Mouse (Mus musculus): ENCODE data around the gene Rp2. TPM values are rescaled to one million over a fixed set of nuclear protein-coding genes. Genes with fewer than 3 reads are reported as not detected.
"Not testable (repeated sequence)": the region's sequence is repeated elsewhere in the genome, so short reads cannot be mapped to it uniquely, and the experiment has no call there.

Gene Rp2
- polyA plus RNA-seq, 1 experiment from 2014 or later, result 20.7 TPM

GRCm38 (mm10) chrX:20391964-20392363 is 27.7 kb downstream of the Rp2 start:
- not testable (repeated sequence) for ATAC-seq (ENCODE audit: insufficient number of reproducible peaks, insufficient read depth, low FRiP score, low TSS enrichment, low read depth); H3K4me1 ChIP-seq
- 91% methylated on average over 9 of the region's 9 CpGs for WGBS

DNA sequence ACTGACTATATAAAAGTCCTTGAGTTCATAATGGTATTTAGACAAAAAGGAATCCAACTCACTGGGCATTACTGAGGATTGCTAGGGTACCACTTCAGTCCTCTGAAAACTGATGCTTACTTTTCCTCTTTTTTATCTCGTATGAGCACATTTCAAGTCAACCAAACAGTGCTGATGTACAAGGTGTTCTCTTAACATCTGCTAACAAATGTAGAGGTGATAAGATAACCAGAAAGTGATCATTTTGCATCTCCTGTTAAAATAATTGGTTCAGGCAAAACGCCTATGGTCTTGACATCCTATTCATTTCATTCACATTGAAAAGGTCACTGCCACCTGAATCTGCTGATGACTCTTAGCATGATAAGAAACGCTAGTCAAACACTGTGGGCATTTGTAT is 28.7 kb downstream of the Rp2 start:
- Histone ChIP-seq H3K27me3 (no peaks in the 10 kb centered on the region), H3K9me3 (no peaks in the 10 kb centered on the region), H3K4me1 (no peaks in the 10 kb centered on the region), H3K9ac (no peak overlapping the region), H3K4me3 (no peak overlapping the region), H3K4me2 (no peak overlapping the region), H3K36me3 (no peaks in the 10 kb centered on the region), H3K27ac (no peak overlapping the region)
- 77% methylated on average over 3 of the region's 3 CpGs for WGBS
- ATAC-seq (ENCODE audit: insufficient number of reproducible peaks, insufficient read depth, low FRiP score, low TSS enrichment, low read depth), result no peak

More at GRCm38 (mm10) chrX:20391964-20392363, 27.7 kb downstream of the Rp2 start:
- H3K4me2 ChIP-seq, H3K27me3 ChIP-seq, H3K36me3 ChIP-seq, H3K4me3 ChIP-seq, H3K9ac ChIP-seq, H3K27ac ChIP-seq, H3K9me3 ChIP-seq: not testable (repeated sequence)

DNA sequence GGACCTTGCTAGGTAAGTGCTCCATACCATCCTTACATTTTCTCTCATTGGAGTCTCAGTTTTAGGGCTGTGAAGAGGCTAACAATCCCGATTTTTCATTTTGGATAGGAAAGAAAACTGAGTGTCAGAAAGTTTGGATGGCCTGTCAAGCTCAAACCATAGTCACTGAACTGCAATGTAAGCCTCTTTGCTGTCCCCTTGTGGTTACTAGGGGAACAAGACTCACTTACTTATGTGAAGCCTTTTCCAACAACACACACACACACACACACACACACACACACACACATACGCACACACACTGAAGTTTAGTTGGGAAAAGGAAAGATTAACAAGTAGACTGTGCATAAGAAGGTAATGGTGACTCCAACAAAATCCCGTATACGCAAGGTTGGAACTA is 39.8 kb downstream of the Rp2 start:
- no peaks in the 10 kb centered on the region for H3K36me3 ChIP-seq
- H3K9me3 ChIP-seq, result no peaks in the 10 kb centered on the region
- no peak overlapping the region for H3K9ac ChIP-seq
- WGBS, result 86% methylated on average over 4 of the region's 4 CpGs
- no peak overlapping the region for H3K27ac ChIP-seq
- H3K4me2 ChIP-seq, result no peak overlapping the region
- H3K27me3 ChIP-seq, result no peaks in the 10 kb centered on the region
- H3K4me3 ChIP-seq, result no peak overlapping the region
- ATAC-seq (ENCODE audit: insufficient number of reproducible peaks, insufficient read depth, low FRiP score, low TSS enrichment, low read depth), result no peak
- H3K4me1 ChIP-seq, result no peaks in the 10 kb centered on the region

- no peaks in the 10 kb centered on the region for H3K27me3 ChIP-seq
- no peak overlapping the region for H3K9ac ChIP-seq
- H3K27ac ChIP-seq, result no peak overlapping the region
- no peaks in the 10 kb centered on the region for H3K9me3 ChIP-seq
- no peak for ATAC-seq (ENCODE audit: insufficient number of reproducible peaks, insufficient read depth, low FRiP score, low TSS enrichment, low read depth)
- no peaks in the 10 kb centered on the region for H3K4me1 ChIP-seq
- H3K4me2 ChIP-seq, result no peak overlapping the region
- H3K4me3 ChIP-seq, result no peak overlapping the region
- no peaks in the 10 kb centered on the region for H3K36me3 ChIP-seq
- 98% methylated on average over 2 of the region's 2 CpGs for WGBS
Observed at GRCm38 (mm10) chrX:20406909-20407308, 42.6 kb downstream of the Rp2 start.

DNA sequence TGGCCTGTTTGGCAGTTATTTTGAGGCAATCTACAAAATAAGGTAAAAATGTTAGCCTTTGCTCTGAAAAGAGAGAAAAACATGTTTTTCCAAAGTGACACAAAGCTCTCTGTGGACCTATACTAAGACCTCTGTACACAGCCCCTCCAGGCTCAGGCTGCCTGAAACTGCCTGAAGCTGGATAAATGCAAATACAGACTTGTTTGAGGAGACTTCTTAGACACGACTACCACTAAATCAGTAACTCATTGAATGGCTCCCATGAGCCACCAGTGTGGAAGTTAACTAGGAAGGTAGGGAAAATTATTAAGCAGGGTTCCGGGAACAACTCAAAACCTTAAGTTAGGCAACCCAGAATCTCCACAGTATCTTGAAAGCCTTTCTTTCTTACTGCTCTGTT is 43.4 kb downstream of the Rp2 start:
- no peak overlapping the region for H3K27ac ChIP-seq
- H3K9ac ChIP-seq, result no peak overlapping the region
- no peak for ATAC-seq (ENCODE audit: insufficient number of reproducible peaks, insufficient read depth, low FRiP score, low TSS enrichment, low read depth)
- no peaks in the 10 kb centered on the region for H3K9me3 ChIP-seq
- 69% methylated on average over 2 of the region's 2 CpGs for WGBS
- no peak overlapping the region for H3K4me3 ChIP-seq
- no peaks in the 10 kb centered on the region for H3K4me1 ChIP-seq
- no peaks in the 10 kb centered on the region for H3K27me3 ChIP-seq
- H3K4me2 ChIP-seq, result no peak overlapping the region
- no peaks in the 10 kb centered on the region for H3K36me3 ChIP-seq

GRCm38 (mm10) chrX:20411382-20411781 is 47.1 kb downstream of the Rp2 start:
- H3K27ac ChIP-seq, result no peak overlapping the region
- no peak overlapping the region for H3K4me2 ChIP-seq
- no peak overlapping the region for H3K9ac ChIP-seq
- no peaks in the 10 kb centered on the region for H3K36me3 ChIP-seq
- no peaks in the 10 kb centered on the region for H3K9me3 ChIP-seq
- H3K4me3 ChIP-seq, result no peak overlapping the region
- no peaks in the 10 kb centered on the region for H3K4me1 ChIP-seq
- H3K27me3 ChIP-seq, result no peaks in the 10 kb centered on the region
- ATAC-seq (ENCODE audit: insufficient number of reproducible peaks, insufficient read depth, low FRiP score, low TSS enrichment, low read depth), result no peak
- 90% methylated on average over 4 of the region's 4 CpGs for WGBS

GRCm38 (mm10) chrX:20412221-20412620 is 47.9 kb downstream of the Rp2 start:
- Histone ChIP-seq H3K4me3 (no peak overlapping the region), H3K27me3 (no peaks in the 10 kb centered on the region), H3K9me3 (no peaks in the 10 kb centered on the region), H3K36me3 (no peaks in the 10 kb centered on the region), H3K27ac (no peak overlapping the region), H3K9ac (no peak overlapping the region), H3K4me1 (no peaks in the 10 kb centered on the region), H3K4me2 (no peak overlapping the region)
- 75% methylated on average over 3 of the region's 3 CpGs for WGBS
- ATAC-seq (ENCODE audit: insufficient number of reproducible peaks, insufficient read depth, low FRiP score, low TSS enrichment, low read depth), result no peak

DNA sequence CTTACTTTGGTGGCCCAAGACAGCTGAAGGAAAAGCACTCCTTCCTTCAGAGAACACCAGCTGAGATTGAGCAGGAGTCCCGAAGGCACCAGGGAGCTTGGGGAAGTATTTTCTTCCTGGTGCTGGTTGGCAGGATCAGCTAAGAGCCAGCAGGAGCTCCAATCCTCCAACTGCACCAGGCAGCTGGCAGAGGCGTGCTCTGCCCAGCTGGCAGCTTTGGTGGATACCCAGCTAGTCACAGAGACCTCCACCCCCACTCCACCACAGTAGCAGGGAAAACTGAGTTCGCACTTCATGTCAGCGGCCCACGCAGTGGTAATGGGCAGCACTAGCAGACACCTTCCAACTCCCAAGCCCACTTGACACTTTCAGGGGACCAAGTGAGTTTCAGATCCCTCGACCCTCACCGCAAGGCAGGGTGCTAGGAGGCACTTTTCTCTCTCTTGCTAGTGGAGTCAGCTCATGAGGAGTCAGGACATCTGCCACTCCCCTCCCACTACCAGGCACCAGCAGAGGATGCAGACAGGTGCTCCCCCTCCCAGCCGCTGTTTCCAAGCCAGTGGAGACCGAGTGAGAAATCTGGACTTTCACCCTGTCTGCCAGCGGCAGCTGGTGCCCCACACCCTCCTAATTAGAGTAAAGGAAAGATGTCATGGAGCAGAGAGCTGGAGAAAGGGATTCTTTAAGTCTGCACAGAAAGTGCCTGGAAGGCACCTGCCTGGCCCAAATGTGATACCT is 50.8 kb downstream of the Rp2 start:
- Histone ChIP-seq H3K27ac (no peak overlapping the region), H3K36me3 (no peaks in the 10 kb centered on the region), H3K4me1 (no peaks in the 10 kb centered on the region), H3K9ac (no peak overlapping the region), H3K4me3 (no peak overlapping the region), H3K4me2 (no peak overlapping the region), H3K9me3 (no peaks in the 10 kb centered on the region), H3K27me3 (no peaks in the 10 kb centered on the region)
- no peak for ATAC-seq (ENCODE audit: insufficient number of reproducible peaks, insufficient read depth, low FRiP score, low TSS enrichment, low read depth)
- WGBS, result 60% methylated on average over 10 of the region's 10 CpGs

DNA sequence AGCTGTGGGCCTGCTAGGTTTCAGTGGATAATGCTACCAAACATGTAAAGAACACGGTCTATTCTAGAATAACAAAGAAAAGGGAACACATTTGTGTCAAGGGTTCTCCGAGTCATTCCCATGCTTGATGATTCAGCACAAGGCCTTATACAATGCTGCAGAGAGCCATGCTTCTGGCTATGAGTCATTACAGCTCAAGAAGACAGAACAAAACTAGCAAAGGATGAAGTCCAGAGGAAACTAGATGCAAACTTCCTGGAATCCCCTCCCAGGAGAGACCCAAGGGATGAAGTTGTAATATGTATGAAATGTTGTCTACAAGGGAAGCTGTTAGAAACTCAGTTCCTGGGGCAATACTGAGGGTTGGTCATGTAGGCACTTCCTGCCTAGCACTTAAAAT is 54.2 kb downstream of the Rp2 start:
- H3K36me3 ChIP-seq, result no peaks in the 10 kb centered on the region
- H3K4me2 ChIP-seq, result no peak overlapping the region
- H3K4me3 ChIP-seq, result no peak overlapping the region
- no peak overlapping the region for H3K9ac ChIP-seq
- ATAC-seq (ENCODE audit: insufficient number of reproducible peaks, insufficient read depth, low FRiP score, low TSS enrichment, low read depth), result no peak
- H3K9me3 ChIP-seq, result no peaks in the 10 kb centered on the region
- 87% methylated on average over 2 of the region's 2 CpGs for WGBS
- H3K27ac ChIP-seq, result no peak overlapping the region
- H3K27me3 ChIP-seq, result no peaks in the 10 kb centered on the region
- no peaks in the 10 kb centered on the region for H3K4me1 ChIP-seq

- H3K36me3 ChIP-seq, result no peaks in the 10 kb centered on the region
- no peaks in the 10 kb centered on the region for H3K4me1 ChIP-seq
- no peak overlapping the region for H3K27ac ChIP-seq
- no peak for ATAC-seq (ENCODE audit: insufficient number of reproducible peaks, insufficient read depth, low FRiP score, low TSS enrichment, low read depth)
- no peaks in the 10 kb centered on the region for H3K9me3 ChIP-seq
- H3K4me2 ChIP-seq, result no peak overlapping the region
- H3K9ac ChIP-seq, result no peak overlapping the region
- no peaks in the 10 kb centered on the region for H3K27me3 ChIP-seq
- 87% methylated on average over 4 of the region's 4 CpGs for WGBS
- H3K4me3 ChIP-seq, result no peak overlapping the region
Observed at GRCm38 (mm10) chrX:20419536-20419935, 55.3 kb downstream of the Rp2 start.

GRCm38 (mm10) chrX:20425140-20425838 is 61.0 kb downstream of the Rp2 start, which contains the start of gene Jade3:
Jade3 (plus strand) TSS chrX:20425688.
- peak within 1 kb of the TSS; percentile 73 for H3K9ac ChIP-seq
- no peaks in the 10 kb centered on the region for H3K9me3 ChIP-seq
- H3K4me3 ChIP-seq, result peak within 1 kb of the TSS; percentile 58
- peak within 1 kb of the TSS; percentile 62 for H3K4me2 ChIP-seq
- no peaks in the 10 kb centered on the region for H3K4me1 ChIP-seq
- peak within 1 kb of the TSS; percentile 83 for H3K27ac ChIP-seq
- 20% methylated on average over 59 of the region's 67 CpGs for WGBS
- ATAC-seq (ENCODE audit: insufficient number of reproducible peaks, insufficient read depth, low FRiP score, low TSS enrichment, low read depth), result peak; percentile 94
- 0 out of 2 replicates have a peak, but pooled peaks cover 3% of the 10 kb centered on the region for H3K36me3 ChIP-seq
- H3K27me3 ChIP-seq, result no peaks in the 10 kb centered on the region

DNA sequence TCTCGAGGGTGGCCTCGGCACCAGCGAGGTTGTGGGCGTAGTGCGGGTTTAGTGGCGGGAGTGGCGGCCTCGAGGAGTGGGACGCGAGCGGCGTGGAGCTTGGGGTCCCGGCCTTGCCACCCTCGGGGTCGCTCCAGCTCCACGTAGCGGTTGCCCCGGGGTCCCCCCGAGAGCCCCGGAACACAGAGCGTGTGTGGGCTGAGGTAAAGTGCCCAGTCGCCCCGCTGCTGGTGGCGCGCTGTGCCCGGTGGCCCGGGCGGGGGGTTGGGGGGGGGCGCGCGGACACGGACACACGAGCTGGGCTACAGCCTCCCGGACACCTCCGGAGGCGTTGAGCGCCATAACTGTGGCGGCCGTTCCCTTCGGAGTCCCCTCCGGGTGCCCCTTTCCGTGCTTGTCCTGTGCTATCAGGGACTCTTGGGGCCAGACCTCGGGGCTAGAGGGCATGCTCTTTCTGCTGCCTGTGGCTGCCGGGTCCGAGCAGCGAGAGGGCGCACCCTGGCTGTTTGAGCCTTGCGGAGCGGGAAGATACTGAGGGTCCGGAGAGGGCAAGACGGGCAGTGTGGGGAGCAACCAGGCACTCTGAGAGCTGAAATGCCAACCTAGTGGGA is 61.7 kb downstream of the Rp2 start:
- no peak; the same call in 1 of the 2 replicates for ATAC-seq (ENCODE audit: insufficient number of reproducible peaks, insufficient read depth, low FRiP score, low TSS enrichment, low read depth)
- peak overlapping the region; percentile 62 for H3K4me2 ChIP-seq
- WGBS, result 20% methylated on average over 51 of the region's 51 CpGs
- peak overlapping the region; percentile 73 for H3K9ac ChIP-seq
- no peaks in the 10 kb centered on the region for H3K4me1 ChIP-seq
- H3K4me3 ChIP-seq, result peak overlapping the region; percentile 58
- no peaks in the 10 kb centered on the region for H3K27me3 ChIP-seq
- 0 out of 2 replicates have a peak, but pooled peaks cover 3% of the 10 kb centered on the region for H3K36me3 ChIP-seq
- no peaks in the 10 kb centered on the region for H3K9me3 ChIP-seq
- peak overlapping the region; percentile 83 for H3K27ac ChIP-seq

All from embryonic facial prominence, embryonic 13.5 days (tissue).